Mouse (Mus musculus) midbrain, embryonic 10.5 days (tissue): ENCODE results near the gene Itprid2. TPM values are rescaled to one million over a fixed set of nuclear protein-coding genes. Genes with fewer than 3 reads are reported as not detected.

ENCODE experiments used
- DNase-seq: peaks from one replicate; pipeline ENCODE4 v3.0.0-alpha.2; 2017; ENCODE audit warnings: low spot score
- H3K27ac ChIP-seq: fragments of 300-500 bp; sonication (generic); replicated peaks from 2 replicates; pipeline ENCODE4 v1.5.1; 2016; ENCODE audit warnings: mild to moderate bottlenecking
- H3K27me3 ChIP-seq: fragments of 300-500 bp; sonication (generic); 2 replicates; pipeline ENCODE4 v1.6.1; 2016; ENCODE audit warnings: low read depth, mild to moderate bottlenecking; ENCODE audit not compliant: poor library complexity, severe bottlenecking
- H3K36me3 ChIP-seq: fragments of 300-500 bp; sonication (generic); 2 replicates; pipeline ENCODE4 v1.6.1; 2016; ENCODE audit warnings: mild to moderate bottlenecking, moderate library complexity
- H3K4me1 ChIP-seq: fragments of 300-500 bp; sonication (generic); 2 replicates; pipeline ENCODE4 v1.6.1; 2016
- H3K4me3 ChIP-seq: fragments of 300-500 bp; sonication (generic); 2 replicates; pipeline ENCODE4 v1.5.1; 2016; ENCODE audit warnings: mild to moderate bottlenecking, moderate library complexity
- H3K9me3 ChIP-seq: fragments of 300-500 bp; sonication (generic); replicated peaks from 2 replicates; pipeline ENCODE4 v1.6.1; 2016; ENCODE audit warnings: mild to moderate bottlenecking
- WGBS: fragments of 180-500 bp; shearing (Covaris S2); methylation state at CpG from one replicate; pipeline ENCODE4 v1.1.7; 2016; 5-methylcytosine and 5-hydroxymethylcytosine counted together
- polyA plus RNA-seq: library from polyadenylated mRNA; unstranded; fragments of >200 nt; fragmentation: Nextera tagmentation; extraction: Ambion mirVana; gene quantifications from 2 replicates; pipeline ENCODE4 v1.2.1, GENCODE M21; 2016

The Itprid2 gene
- polyA plus RNA-seq, 1 experiment from 2014 or later: 4.0 TPM

- no peak overlapping the region for H3K4me3 ChIP-seq
- H3K27ac ChIP-seq: no peak overlapping the region
- H3K4me1 ChIP-seq: no peaks in the 10 kb centered on the region
- H3K36me3 ChIP-seq: no peaks in the 10 kb centered on the region
- WGBS: 90% methylated on average over 4 of the region's 4 CpGs
- no peaks in the 10 kb centered on the region for H3K27me3 ChIP-seq
- no peak for DNase-seq
- no peaks in the 10 kb centered on the region for H3K9me3 ChIP-seq
Measured at GRCm38 (mm10) chr2:79695190-79695589, 60.0 kb downstream of the Itprid2 start.

- Histone ChIP-seq H3K36me3 (no peaks in the 10 kb centered on the region), H3K9me3 (no peaks in the 10 kb centered on the region), H3K27me3 (no peaks in the 10 kb centered on the region), H3K27ac (no peak overlapping the region), H3K4me1 (no peaks in the 10 kb centered on the region), H3K4me3 (no peak overlapping the region)
- no peak for DNase-seq
- 93% methylated on average over 12 of the region's 12 CpGs for WGBS
Measured at GRCm38 (mm10) chr2:79695939-79696338, 60.8 kb downstream of the Itprid2 start.

- Histone ChIP-seq H3K9me3 (no peaks in the 10 kb centered on the region), H3K27ac (no peak overlapping the region), H3K36me3 (no peaks in the 10 kb centered on the region), H3K4me1 (no peaks in the 10 kb centered on the region), H3K27me3 (no peaks in the 10 kb centered on the region), H3K4me3 (no peak overlapping the region)
- WGBS: 89% methylated on average over 10 of the region's 10 CpGs
- no peak for DNase-seq
Measured at GRCm38 (mm10) chr2:79696478-79697230, 61.5 kb downstream of the Itprid2 start.

DNA sequence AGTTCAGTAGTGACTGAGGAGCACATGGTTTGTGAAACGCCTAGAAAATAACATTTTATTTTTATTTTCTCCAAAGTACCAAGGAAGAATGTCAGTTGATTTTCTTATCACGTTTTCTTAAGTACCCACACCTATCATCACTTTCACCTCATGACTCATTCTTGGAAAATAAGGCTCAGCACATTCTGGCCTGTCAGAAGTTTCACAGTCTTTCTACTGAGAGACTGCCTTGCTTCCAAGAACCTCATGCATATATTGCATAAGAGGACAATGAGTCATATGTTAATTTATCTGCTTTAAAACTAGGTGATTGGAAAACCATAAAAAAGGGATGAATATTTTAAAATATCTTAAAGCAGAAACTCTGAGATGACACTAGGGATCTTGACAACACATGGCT is 63.0 kb downstream of the Itprid2 start:
- no peaks in the 10 kb centered on the region for H3K27me3 ChIP-seq
- no peaks in the 10 kb centered on the region for H3K9me3 ChIP-seq
- H3K36me3 ChIP-seq: no peaks in the 10 kb centered on the region
- H3K27ac ChIP-seq: no peak overlapping the region
- H3K4me1 ChIP-seq: no peaks in the 10 kb centered on the region
- no peak overlapping the region for H3K4me3 ChIP-seq
- no peak for DNase-seq
- WGBS: 77% methylated on average over 2 of the region's 2 CpGs

- 87% methylated on average over 2 of the region's 2 CpGs for WGBS
- Histone ChIP-seq H3K36me3 (no peaks in the 10 kb centered on the region), H3K27ac (no peak overlapping the region), H3K4me1 (no peaks in the 10 kb centered on the region), H3K9me3 (no peaks in the 10 kb centered on the region), H3K4me3 (no peak overlapping the region), H3K27me3 (no peaks in the 10 kb centered on the region)
- no peak for DNase-seq
Measured at GRCm38 (mm10) chr2:79704773-79705172, 69.6 kb downstream of the Itprid2 start.

- Histone ChIP-seq H3K27ac (no peak within 1 kb of the TSS), H3K27me3 (no peaks in the 10 kb centered on the region), H3K36me3 (no peaks in the 10 kb centered on the region), H3K4me1 (no peaks in the 10 kb centered on the region), H3K9me3 (no peaks in the 10 kb centered on the region), H3K4me3 (no peak within 1 kb of the TSS)
- WGBS: 92% methylated on average over 6 of the region's 6 CpGs
- no peak for DNase-seq
Measured at GRCm38 (mm10) chr2:79707575-79707974, 72.4 kb downstream of the Itprid2 start, which contains the start of gene Ppp1r1c. Ppp1r1c (plus strand) TSS chr2:79707780.

- Histone ChIP-seq H3K27ac (no peak overlapping the region), H3K4me3 (no peak overlapping the region), H3K9me3 (no peaks in the 10 kb centered on the region), H3K36me3 (no peaks in the 10 kb centered on the region), H3K4me1 (no peaks in the 10 kb centered on the region), H3K27me3 (no peaks in the 10 kb centered on the region)
- DNase-seq: no peak
- 83% methylated on average over 3 of the region's 3 CpGs for WGBS
Measured at GRCm38 (mm10) chr2:79713662-79714091, 78.5 kb downstream of the Itprid2 start.

DNA sequence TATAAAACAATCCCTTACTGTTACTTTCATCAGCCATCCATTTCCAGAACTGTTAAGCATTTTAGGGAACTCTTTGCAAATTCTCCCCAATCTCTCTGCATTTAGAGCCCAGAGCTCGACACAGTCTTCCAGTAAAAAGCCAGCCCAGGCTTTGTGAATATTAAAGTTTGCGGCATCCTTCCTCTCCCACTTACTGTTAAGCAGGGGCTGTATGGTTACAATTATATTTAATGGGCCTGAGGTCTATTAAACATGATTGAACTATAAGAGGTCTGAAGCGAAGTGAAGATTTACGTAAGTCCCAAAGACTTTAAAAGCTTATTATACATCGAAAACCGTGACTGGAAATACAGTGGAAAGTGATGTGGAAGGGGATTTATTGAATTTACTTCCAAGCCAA is 79.6 kb downstream of the Itprid2 start:
- no peaks in the 10 kb centered on the region for H3K9me3 ChIP-seq
- H3K4me1 ChIP-seq: no peaks in the 10 kb centered on the region
- DNase-seq: no peak
- no peaks in the 10 kb centered on the region for H3K36me3 ChIP-seq
- no peak overlapping the region for H3K4me3 ChIP-seq
- H3K27me3 ChIP-seq: no peaks in the 10 kb centered on the region
- no peak overlapping the region for H3K27ac ChIP-seq
- WGBS: 92% methylated on average over 6 of the region's 6 CpGs

DNA sequence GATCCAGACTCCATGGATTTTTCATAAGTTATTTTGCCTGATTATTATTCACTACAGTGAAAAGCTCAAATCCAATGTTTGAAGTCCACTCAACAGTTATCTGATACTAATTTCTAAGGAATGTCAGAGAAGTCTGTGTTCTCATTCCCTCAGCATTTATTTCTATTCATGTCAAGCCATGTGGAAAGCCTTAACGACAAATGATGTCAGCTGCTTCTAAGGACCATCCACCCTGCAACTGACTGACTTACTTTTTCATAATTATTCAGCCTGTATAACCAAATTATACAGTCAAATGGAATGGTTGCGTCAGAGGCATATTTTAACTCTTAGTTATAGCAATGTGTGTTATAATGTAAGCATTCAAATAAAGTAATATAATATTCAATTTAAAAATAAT is 80.8 kb downstream of the Itprid2 start:
- Histone ChIP-seq H3K27ac (no peak overlapping the region), H3K4me1 (no peaks in the 10 kb centered on the region), H3K4me3 (no peak overlapping the region), H3K27me3 (no peaks in the 10 kb centered on the region), H3K9me3 (no peaks in the 10 kb centered on the region), H3K36me3 (no peaks in the 10 kb centered on the region)
- DNase-seq: no peak
- WGBS: 73% methylated on average over 2 of the region's 2 CpGs

DNA sequence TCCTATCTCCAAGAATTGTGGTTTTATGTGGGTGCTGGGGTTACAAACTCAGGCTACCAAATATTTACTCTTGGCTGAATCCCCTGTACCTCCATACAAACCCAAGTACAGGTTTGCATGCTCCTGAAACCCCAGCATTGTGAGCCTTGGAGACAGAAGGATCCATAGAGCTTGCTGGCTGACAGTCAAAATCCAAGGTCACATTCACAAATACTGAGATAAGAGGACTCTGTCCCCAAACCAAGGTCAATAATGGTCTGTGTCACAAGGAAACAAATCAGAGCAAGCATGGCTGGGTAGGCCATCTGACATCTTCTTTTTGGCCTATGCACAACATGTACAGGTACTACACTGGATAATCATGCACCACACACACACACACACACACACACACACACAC is 82.7 kb downstream of the Itprid2 start:
- no peak for DNase-seq
- Histone ChIP-seq H3K27me3 (no peaks in the 10 kb centered on the region), H3K36me3 (no peaks in the 10 kb centered on the region), H3K4me1 (no peaks in the 10 kb centered on the region), H3K9me3 (no peaks in the 10 kb centered on the region), H3K4me3 (no peak overlapping the region), H3K27ac (no peak overlapping the region)

DNA sequence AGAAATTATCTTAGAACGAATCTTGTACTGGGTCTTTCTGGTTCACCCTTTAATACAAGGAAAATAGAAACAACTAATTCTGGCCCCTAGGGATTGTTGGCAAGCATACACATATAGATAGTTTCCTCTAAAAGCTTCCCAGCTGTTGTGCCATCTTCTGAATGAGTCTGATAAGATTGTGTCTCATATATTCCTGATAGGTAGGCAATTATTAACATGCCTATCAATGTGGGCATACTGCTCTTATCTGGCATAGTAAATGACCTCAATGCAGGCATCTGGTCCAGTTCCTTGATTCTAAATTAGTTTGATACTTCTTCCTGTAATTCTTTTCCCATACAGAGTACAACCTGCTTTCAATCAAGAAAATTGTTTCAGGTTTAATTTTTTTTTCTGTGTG is 87.3 kb downstream of the Itprid2 start:
- Histone ChIP-seq H3K27ac (no peak overlapping the region), H3K4me1 (no peaks in the 10 kb centered on the region), H3K36me3 (no peaks in the 10 kb centered on the region), H3K27me3 (no peaks in the 10 kb centered on the region), H3K4me3 (no peak overlapping the region), H3K9me3 (no peaks in the 10 kb centered on the region)
- DNase-seq: no peak
- 91% methylated on average over 1 of the region's 1 CpGs for WGBS
